In genomic region chr7:49288186-49288585, GRCm38 (mm10) we compare ENCODE assay signal across 15 mouse cellular contexts.
DNase-seq lines count a peak whose midpoint lies in the region; ATAC-seq and TF ChIP-seq lines count a peak whose summit lies in the region.
"Had no signal": no experiment of that assay in that cellular context is flagged by ENCODE, and none has a peak within 500 bp of the region (broad histone marks: within the 10 kb centered on the region; RNA-seq: fewer than 3 reads in every experiment).

No protein-coding gene starts in this region.

- H3K4me2 ChIP-seq in kidney, embryonic 15.5 days: 0 out of 2 replicates have a peak overlapping the region, but pooled peaks have one; percentile 1
- H3K4me2 ChIP-seq in neural tube, embryonic 13.5 days: no peak overlapping the region
- H3K4me2 ChIP-seq in neural tube, embryonic 15.5 days: no peak overlapping the region

- no peak for TF ChIP-seq EP300 in heart, adult 2 months (IDR thresholded peaks at IDR 0.05; ENCODE audit: insufficient read depth, low read depth, low read length)

- no peak for ATAC-seq in kidney, embryonic 15.5 days (replicated peaks; ENCODE audit: low FRiP score)
- no peak for ATAC-seq in neural tube, embryonic 13.5 days (ENCODE audit: low read depth)
- no peak for ATAC-seq in neural tube, embryonic 15.5 days (ENCODE audit: low FRiP score)
- ATAC-seq: activated CD4-positive, CD25-positive, alpha-beta regulatory T cell, adult 4 months had no signal

- H3K27ac ChIP-seq in heart, embryonic 10.5 days: 0 out of 2 replicates have a peak overlapping the region, but pooled peaks have one; percentile 22
- no peak overlapping the region for H3K27ac ChIP-seq in heart, adult 2 months
- H3K27ac ChIP-seq in kidney, embryonic 15.5 days: no peak overlapping the region
- H3K27ac ChIP-seq in neural tube, embryonic 13.5 days (replicated peaks): peak overlapping the region; percentile 23; the same call in 1 of the 2 replicates
- peak overlapping the region; percentile 41 for H3K27ac ChIP-seq in neural tube, embryonic 15.5 days (replicated peaks)

- peaks cover 1% of the 10 kb centered on the region; the same call in 1 of the 2 replicates for H3K79me2 ChIP-seq in heart, adult 2 months (replicated peaks; ENCODE audit: control insufficient read depth, insufficient read depth, low read length)

- no peaks in the 10 kb centered on the region for H3K27me3 ChIP-seq in heart, embryonic 10.5 days (ENCODE audit: insufficient read depth, poor library complexity, severe bottlenecking)
- no peaks in the 10 kb centered on the region for H3K27me3 ChIP-seq in heart, adult 2 months (ENCODE audit: control insufficient read depth, insufficient read depth, low read length)
- no peaks in the 10 kb centered on the region for H3K27me3 ChIP-seq in kidney, embryonic 15.5 days
- H3K27me3 ChIP-seq in neural tube, embryonic 13.5 days: no peaks in the 10 kb centered on the region
- H3K27me3 ChIP-seq in neural tube, embryonic 15.5 days (replicated peaks): no peaks in the 10 kb centered on the region

- intact Hi-C loops in heart, adult 2 months (cut with DNase I): no loop called here

- 44% methylated on average over 8 of the region's 8 CpGs for WGBS in heart, embryonic 10.5 days
- 25% methylated on average over 8 of the region's 8 CpGs for WGBS in heart, adult 2 months
- 35% methylated on average over 8 of the region's 8 CpGs for WGBS in kidney, embryonic 15.5 days
- WGBS in neural tube, embryonic 13.5 days: 58% methylated on average over 8 of the region's 8 CpGs
- 49% methylated on average over 8 of the region's 8 CpGs for WGBS in neural tube, embryonic 15.5 days

- H3K4me3 ChIP-seq in heart, embryonic 10.5 days: no peak overlapping the region
- H3K4me3 ChIP-seq in heart, adult 2 months: no peak overlapping the region
- no peak overlapping the region for H3K4me3 ChIP-seq in kidney, embryonic 15.5 days (replicated peaks)
- no peak overlapping the region for H3K4me3 ChIP-seq in neural tube, embryonic 13.5 days
- H3K4me3 ChIP-seq in neural tube, embryonic 15.5 days (replicated peaks): no peak overlapping the region

- H3K36me3 ChIP-seq in heart, embryonic 10.5 days: peaks cover 2% of the 10 kb centered on the region; the same call in 1 of the 2 replicates
- H3K36me3 ChIP-seq in heart, adult 2 months (ENCODE audit: control insufficient read depth, insufficient read depth, low read length): no peaks in the 10 kb centered on the region
- no peaks in the 10 kb centered on the region for H3K36me3 ChIP-seq in kidney, embryonic 15.5 days
- no peaks in the 10 kb centered on the region for H3K36me3 ChIP-seq in neural tube, embryonic 13.5 days
- H3K36me3 ChIP-seq in neural tube, embryonic 15.5 days: no peaks in the 10 kb centered on the region

- no peak for TF ChIP-seq POLR2A in heart, adult 2 months (IDR thresholded peaks at IDR 0.05; ENCODE audit: insufficient read depth, low read depth, low read length)

- no peak for DNase-seq in heart, embryonic 10.5 days (ENCODE audit: low spot score)
- no peak for DNase-seq in heart, adult 2 months
- no peak for DNase-seq in kidney, postnatal 25 days
- no peak for DNase-seq in neural tube, embryonic 10.5 days (ENCODE audit: extremely low spot score, low spot score)
- DNase-seq in spleen, postnatal 14 days (ENCODE audit: low spot score in 2 of 2): no peak
- DNase-seq: cerebellum, adult 9-10 months; kidney, adult 11 months; left cerebral cortex, postnatal 4 days; lung, postnatal 4 days; midbrain, embryonic 14.5 days; spleen, adult 18-20 months had no signal

- H3K4me1 ChIP-seq in heart, embryonic 10.5 days: peaks cover 31% of the 10 kb centered on the region
- H3K4me1 ChIP-seq in heart, adult 2 months (ENCODE audit: control insufficient read depth, insufficient read depth, low read length): peaks cover 8% of the 10 kb centered on the region
- peaks cover 35% of the 10 kb centered on the region for H3K4me1 ChIP-seq in kidney, embryonic 15.5 days
- peaks cover 37% of the 10 kb centered on the region for H3K4me1 ChIP-seq in neural tube, embryonic 13.5 days (replicated peaks)
- peaks cover 33% of the 10 kb centered on the region for H3K4me1 ChIP-seq in neural tube, embryonic 15.5 days

- no peak overlapping the region for H3K9ac ChIP-seq in heart, adult 2 months (ENCODE audit: low read depth, low read length)
- H3K9ac ChIP-seq in kidney, embryonic 15.5 days: no peak overlapping the region
- no peak overlapping the region for H3K9ac ChIP-seq in neural tube, embryonic 13.5 days
- no peak overlapping the region for H3K9ac ChIP-seq in neural tube, embryonic 15.5 days (replicated peaks)

- no peaks in the 10 kb centered on the region for H3K9me3 ChIP-seq in heart, embryonic 10.5 days
- H3K9me3 ChIP-seq in kidney, embryonic 15.5 days (replicated peaks): no peaks in the 10 kb centered on the region
- no peaks in the 10 kb centered on the region for H3K9me3 ChIP-seq in neural tube, embryonic 13.5 days
- no peaks in the 10 kb centered on the region for H3K9me3 ChIP-seq in neural tube, embryonic 15.5 days (replicated peaks)

- TF ChIP-seq CTCF in heart, adult 2 months (IDR thresholded peaks at IDR 0.05): no peak

Comparison
In these comparisons a context has a peak if more than half of its experiments do, and no peak if none do; other contexts are left out.
1. H3K27ac ChIP-seq: peak in heart, embryonic 10.5 days (single experiment), neural tube, embryonic 13.5 days (single experiment) and neural tube, embryonic 15.5 days (single experiment); none in heart, adult 2 months (single experiment) and kidney, embryonic 15.5 days (single experiment).